In genomic region chr7:45797661-45798510, GRCm38 (mm10) we compare ENCODE assay signal across 8 mouse cellular contexts. TPM values are rescaled to one million over a fixed set of nuclear protein-coding genes. Genes with fewer than 3 reads are reported as not detected.
DNase-seq lines count a peak whose midpoint lies in the region; ATAC-seq and TF ChIP-seq lines count a peak whose summit lies in the region.

No protein-coding gene starts in this region.

- H3K4me1 ChIP-seq in spleen, adult 2 months (ENCODE audit: control insufficient read depth, insufficient read depth, insufficient read length) = peaks cover 15% of the 10 kb centered on the region
- H3K4me1 ChIP-seq in limb, embryonic 11.5 days (ENCODE audit: control insufficient read depth, insufficient read depth, low read length) = peaks cover 10% of the 10 kb centered on the region; the same call in 1 of the 2 replicates
- peaks cover 22% of the 10 kb centered on the region for H3K4me1 ChIP-seq in small intestine, adult 2 months (ENCODE audit: control insufficient read depth, insufficient read depth, insufficient read length, low read length)

- no peak for ATAC-seq in cerebellum, adult (ENCODE audit: insufficient number of reproducible peaks, low FRiP score, low TSS enrichment)
- ATAC-seq in limb, embryonic 11.5 days (ENCODE audit: insufficient number of reproducible peaks, low FRiP score, low TSS enrichment, low read depth) = no peak

- H3K4me3 ChIP-seq in spleen, adult 2 months (ENCODE audit: extremely low read depth, insufficient read depth, insufficient read length) = peak overlapping the region; percentile 66
- H3K4me3 ChIP-seq in limb, embryonic 11.5 days (ENCODE audit: low read depth, low read length) = peak overlapping the region; percentile 33
- peak overlapping the region; percentile 74 for H3K4me3 ChIP-seq in small intestine, adult 2 months (ENCODE audit: low read depth, low read length)

- no peaks in the 10 kb centered on the region for H3K9me3 ChIP-seq in limb, embryonic 11.5 days (ENCODE audit: control insufficient read depth, low read length)

- H3K27me3 ChIP-seq in spleen, adult 2 months (ENCODE audit: control insufficient read depth, insufficient read depth, low read length) = peaks cover 13% of the 10 kb centered on the region
- H3K27me3 ChIP-seq in limb, embryonic 11.5 days (ENCODE audit: control insufficient read depth, insufficient read depth, low read length) = peaks cover 10% of the 10 kb centered on the region
- H3K27me3 ChIP-seq in small intestine, adult 2 months (ENCODE audit: control insufficient read depth, insufficient read depth, low read length) = peaks cover 8% of the 10 kb centered on the region

- H3K36me3 ChIP-seq in spleen, adult 2 months (ENCODE audit: control insufficient read depth, insufficient read depth, low read length) = no peaks in the 10 kb centered on the region
- peaks cover 5% of the 10 kb centered on the region for H3K36me3 ChIP-seq in limb, embryonic 11.5 days (ENCODE audit: control insufficient read depth, insufficient read depth, low read length)
- H3K36me3 ChIP-seq in small intestine, adult 2 months (ENCODE audit: control insufficient read depth, insufficient read depth, low read length) = no peaks in the 10 kb centered on the region

- TF ChIP-seq CTCF in spleen, adult 2 months (IDR thresholded peaks at IDR 0.05; ENCODE audit: extremely low read depth, insufficient read depth, insufficient read length, insufficient replicate concordance) = no peak
- TF ChIP-seq CTCF in small intestine, adult 2 months (IDR thresholded peaks at IDR 0.05; ENCODE audit: extremely low read depth, insufficient read length, insufficient replicate concordance, low read depth, low read length) = no peak

- peak; percentile 50 for DNase-seq in cerebellum, adult 9-11 months
- DNase-seq in spleen, adult 2 months (ENCODE audit: low read depth in 1 of 2, low spot score in 2 of 2) = no peak
- DNase-seq in spleen, postnatal 14 days (ENCODE audit: low spot score in 2 of 2) = no peak
- no peak for DNase-seq in limb, embryonic 11.5 days (ENCODE audit: low spot score)
- DNase-seq in layer of hippocampus, adult 8-10 months (ENCODE audit: low spot score in 2 of 2) = no peak
- no peak for DNase-seq in T-cell, adult 2 months (ENCODE audit: low spot score)

- H3K4me2 ChIP-seq in limb, embryonic 11.5 days (ENCODE audit: low read depth, severe bottlenecking) = peak overlapping the region; percentile 91

- no peak for TF ChIP-seq POLR2A in spleen, adult 2 months (IDR thresholded peaks at IDR 0.05; ENCODE audit: low read depth, low read length)
- TF ChIP-seq POLR2A in small intestine, adult 2 months (IDR thresholded peaks at IDR 0.05; ENCODE audit: low read depth, low read length) = no peak

- 4% methylated on average over 60 of the region's 60 CpGs for WGBS in spleen, adult 2 months
- WGBS in limb, embryonic 11.5 days = 2% methylated on average over 59 of the region's 60 CpGs
- WGBS in small intestine, adult 2 months = 4% methylated on average over 60 of the region's 60 CpGs

- no peak overlapping the region for H3K27ac ChIP-seq in spleen, adult 2 months (ENCODE audit: insufficient read depth, low read length)
- no peak overlapping the region for H3K27ac ChIP-seq in limb, embryonic 11.5 days (replicated peaks; ENCODE audit: low read depth, low read length)
- no peak overlapping the region for H3K27ac ChIP-seq in small intestine, adult 2 months (ENCODE audit: insufficient read depth, low read depth, low read length)

- peak overlapping the region; percentile 64 for H3K9ac ChIP-seq in limb, embryonic 11.5 days (ENCODE audit: low read length)

RNA-seq across cellular contexts. Expression of gene Sult2b1, which starts 13.4 kb away (rescaled TPM):
- polyA plus RNA-seq in spleen, adult 2 months (2012; rRNA removed) = 0.49 and 0.76 TPM in 2 replicates
- polyA plus RNA-seq in limb, embryonic 11.5 days (2014; fragmentation: Nextera tagmentation; extraction: Ambion mirVana) = 0.77 and 3.2 TPM in 2 replicates
- 139 and 454 TPM in 2 replicates for polyA plus RNA-seq in small intestine, adult 2 months (2012; rRNA removed)
- 10 to 100 TPM in 3 of 4 experiments, 1 to 10 TPM in 1; 9.9 to 12.5 (median 11.3) TPM for total RNA-seq in layer of hippocampus, adult 8-10 months (2022)

RNA-seq across cellular contexts. Expression of gene Lmtk3, which starts 14.3 kb away (rescaled TPM):
- 3.6 and 3.7 TPM in 2 replicates for polyA plus RNA-seq in spleen, adult 2 months (2012; rRNA removed)
- 3.6 and 4.6 TPM in 2 replicates for polyA plus RNA-seq in limb, embryonic 11.5 days (2014; fragmentation: Nextera tagmentation; extraction: Ambion mirVana)
- 1.9 and 2.1 TPM in 2 replicates for polyA plus RNA-seq in small intestine, adult 2 months (2012; rRNA removed)
- 100 to 1,000 TPM; 251 to 313 (median 283) TPM for total RNA-seq in layer of hippocampus, adult 8-10 months (2022)

RNA-seq across cellular contexts. Expression of gene Cyth2, which starts 16.5 kb away (rescaled TPM):
- polyA plus RNA-seq in spleen, adult 2 months (2012; rRNA removed) = 21.6 and 21.7 TPM in 2 replicates
- polyA plus RNA-seq in limb, embryonic 11.5 days (2014; fragmentation: Nextera tagmentation; extraction: Ambion mirVana) = 176 TPM in 2 replicates
- 19.2 and 51.4 TPM in 2 replicates for polyA plus RNA-seq in small intestine, adult 2 months (2012; rRNA removed)
- total RNA-seq in layer of hippocampus, adult 8-10 months (2022) = 100 to 1,000 TPM; 135 to 147 (median 139) TPM

RNA-seq across cellular contexts. Expression of gene Kcnj14, which starts 26.7 kb away (rescaled TPM):
- 0.26 TPM in 1 of 2 replicates, not detected in the other for polyA plus RNA-seq in spleen, adult 2 months (2012; rRNA removed)
- 1.4 and 1.5 TPM in 2 replicates for polyA plus RNA-seq in limb, embryonic 11.5 days (2014; fragmentation: Nextera tagmentation; extraction: Ambion mirVana)
- polyA plus RNA-seq in small intestine, adult 2 months (2012; rRNA removed) = 0.08 and 0.28 TPM in 2 replicates
- total RNA-seq in layer of hippocampus, adult 8-10 months (2022) = 1 to 10 TPM; 1.6 to 2.1 (median 1.8) TPM

RNA-seq across cellular contexts. Expression of gene Grwd1, which starts 32.9 kb away (rescaled TPM):
- polyA plus RNA-seq in spleen, adult 2 months (2012; rRNA removed) = 15.2 and 17.1 TPM in 2 replicates
- polyA plus RNA-seq in limb, embryonic 11.5 days (2014; fragmentation: Nextera tagmentation; extraction: Ambion mirVana) = 90.6 and 94.3 TPM in 2 replicates
- polyA plus RNA-seq in small intestine, adult 2 months (2012; rRNA removed) = 8.5 and 10.1 TPM in 2 replicates
- 10 to 100 TPM; 19.3 to 24.7 (median 22.3) TPM for total RNA-seq in layer of hippocampus, adult 8-10 months (2022)

Comparison
In these comparisons a context has a peak if more than half of its experiments do, and no peak if none do; other contexts are left out.
1. RNA of gene Sult2b1, which starts 13.4 kb away (polyA plus RNA-seq): 139 to 454 TPM in small intestine, adult 2 months; 0.77 to 3.2 TPM in limb, embryonic 11.5 days and 0.49 to 0.76 TPM in spleen, adult 2 months; every median in the first group is over 10 times any median in the second.
2. Peak in every context shown above with its lines, with median percentiles within 50 percentile points of each other: H3K4me3 ChIP-seq.